Mouse (Mus musculus) CH12.LX (cell line): ENCODE data around the gene Dgkz. TPM values are rescaled to one million over a fixed set of nuclear protein-coding genes. Genes with fewer than 3 reads are reported as not detected.

ENCODE experiments used
- DNase-seq: peaks from one replicate; pipeline ENCODE4 v3.0.0-alpha.2; 2013; ENCODE audit errors: extremely low read depth
- H3K27ac ChIP-seq: 2 replicates; pipeline ENCODE4 v1.5.1; 2012; ENCODE audit warnings: low read depth, mild to moderate bottlenecking, control low read depth, moderate library complexity; ENCODE audit not compliant: insufficient read depth
- H3K27me3 ChIP-seq: replicated peaks from 2 replicates; pipeline ENCODE3; 2012; ENCODE audit warnings: inconsistent platforms
- H3K36me3 ChIP-seq, 2 experiments: replicated peaks in 1 of 2; 2 replicates each; pipeline versions ENCODE3 to v1.6.1; 2012; ENCODE audit warnings: inconsistent platforms in 1 of 2, low read length in 1 of 2, mild to moderate bottlenecking in 1 of 2, mixed read lengths in 1 of 2, moderate library complexity in 1 of 2; ENCODE audit not compliant: control insufficient read depth in 1 of 2, insufficient read depth in 1 of 2
- H3K4me1 ChIP-seq, 2 experiments: 2 replicates each; pipeline ENCODE4 v1.6.1; 2012; ENCODE audit warnings: inconsistent platforms in 1 of 2, moderate library complexity in 1 of 2; ENCODE audit not compliant: insufficient read depth in 2 of 2, control insufficient read depth in 1 of 2
- H3K4me2 ChIP-seq: 2 replicates; pipeline ENCODE4 v1.6.1; 2012; ENCODE audit warnings: low read depth, mild to moderate bottlenecking, control low read depth; ENCODE audit not compliant: poor library complexity, insufficient read depth, severe bottlenecking
- H3K4me3 ChIP-seq, 3 experiments: fragments of 150-350 bp in 1 of 3; sonication (generic) in 1 of 3; replicated peaks in 1 of 3; 2 replicates each; pipeline versions ENCODE3 to v1.5.1; 2011 to 2012; ENCODE audit warnings: low read depth in 2 of 3, low read length in 2 of 3, mild to moderate bottlenecking in 2 of 3, moderate library complexity in 2 of 3, control low read depth in 1 of 3, improper control_type of control experiment in 1 of 3, inconsistent platforms in 1 of 3, mixed read lengths in 1 of 3; ENCODE audit not compliant: poor library complexity in 1 of 3
- H3K79me2 ChIP-seq: replicated peaks from 2 replicates; pipeline ENCODE4 v1.6.1; 2012; ENCODE audit warnings: mild to moderate bottlenecking, moderate library complexity; ENCODE audit not compliant: control insufficient read depth, poor library complexity, insufficient read depth, severe bottlenecking; ENCODE audit errors: extremely low read depth
- H3K9ac ChIP-seq: 2 replicates; pipeline ENCODE4 v1.6.1; 2012; ENCODE audit warnings: low read depth, mild to moderate bottlenecking, control low read depth, moderate library complexity; ENCODE audit not compliant: insufficient read depth
- H3K9me3 ChIP-seq: replicated peaks from 2 replicates; pipeline ENCODE3; 2012; ENCODE audit warnings: low read length, inconsistent platforms, mixed read lengths
- CTCF ChIP-seq, 2 experiments: IDR thresholded peaks in 1 of 2; conservative IDR thresholded peaks in 1 of 2; 2 replicates each; pipeline ENCODE4 v1.5.1; 2011 to 2012; ENCODE audit warnings: low read depth in 2 of 2, low read length in 2 of 2, improper control_type of control experiment in 1 of 2, inconsistent platforms in 1 of 2, mild to moderate bottlenecking in 1 of 2, moderate library complexity in 1 of 2
- E2F4 ChIP-seq: IDR thresholded peaks from 2 replicates; pipeline ENCODE4 v1.6.1; 2011; ENCODE audit warnings: low read depth, low read length, improper control_type of control experiment; ENCODE audit not compliant: insufficient replicate concordance
- ELF1 ChIP-seq: IDR thresholded peaks from 2 replicates; pipeline ENCODE4 v1.6.1; 2014; ENCODE audit warnings: low read depth, mild to moderate bottlenecking, inconsistent platforms, low read length, improper control_type of control experiment
- EP300 ChIP-seq: IDR thresholded peaks from 2 replicates; pipeline ENCODE4 v1.6.1; 2011; ENCODE audit warnings: low read length, improper control_type of control experiment
- JUN ChIP-seq: IDR thresholded peaks from 2 replicates; pipeline ENCODE4 v1.6.1; 2011; ENCODE audit warnings: low read depth, mild to moderate bottlenecking, low read length, improper control_type of control experiment, moderate library complexity; ENCODE audit not compliant: insufficient read depth
- KAT2A ChIP-seq: IDR thresholded peaks from 2 replicates; pipeline ENCODE4 v1.6.1; 2012; ENCODE audit warnings: low read length, improper control_type of control experiment, inconsistent platforms; ENCODE audit not compliant: insufficient replicate concordance
- MAFK ChIP-seq: IDR thresholded peaks from 2 replicates; pipeline ENCODE4 v1.6.1; 2011; ENCODE audit warnings: low read length, improper control_type of control experiment; ENCODE audit not compliant: insufficient replicate concordance
- MEF2A ChIP-seq: IDR thresholded peaks from 2 replicates; pipeline ENCODE4 v1.6.1; 2014; ENCODE audit warnings: low read depth, mild to moderate bottlenecking, inconsistent platforms, low read length, improper control_type of control experiment, borderline replicate concordance
- PAX5 ChIP-seq: IDR thresholded peaks from 2 replicates; pipeline ENCODE4 v1.6.1; 2012; ENCODE audit warnings: low read length, inconsistent platforms, mixed read lengths
- POLR2A ChIP-seq: IDR thresholded peaks from 2 replicates; pipeline ENCODE4 v1.6.1; 2011; ENCODE audit warnings: low read depth, mild to moderate bottlenecking, improper control_type of control experiment, low read length
- POLR2AphosphoS2 ChIP-seq: IDR thresholded peaks from 2 replicates; pipeline ENCODE4 v1.6.1; 2011; ENCODE audit warnings: low read depth, low read length, improper control_type of control experiment
- RAD21 ChIP-seq: IDR thresholded peaks from 2 replicates; pipeline ENCODE4 v1.6.1; 2011; ENCODE audit warnings: low read depth, mild to moderate bottlenecking, low read length, improper control_type of control experiment, moderate library complexity
- SIN3A ChIP-seq: IDR thresholded peaks from 2 replicates; pipeline ENCODE4 v1.6.1; 2012; ENCODE audit warnings: low read length, improper control_type of control experiment, inconsistent platforms
- TBP ChIP-seq: conservative IDR thresholded peaks from 2 replicates; pipeline ENCODE4 v1.6.1; 2011; ENCODE audit warnings: low read depth, low read length, improper control_type of control experiment
- TCF12 ChIP-seq: IDR thresholded peaks from 2 replicates; pipeline ENCODE4 v1.6.1; 2014; ENCODE audit warnings: low read depth, mild to moderate bottlenecking, inconsistent platforms, low read length, improper control_type of control experiment
- USF1 ChIP-seq: IDR thresholded peaks from 2 replicates; pipeline ENCODE4 v1.6.1; 2014; ENCODE audit warnings: low read depth, mild to moderate bottlenecking, inconsistent platforms, low read length, improper control_type of control experiment
- USF2 ChIP-seq: conservative IDR thresholded peaks from 2 replicates; pipeline ENCODE4 v1.6.1; 2011; ENCODE audit warnings: low read depth, low read length, improper control_type of control experiment
- dilution Hi-C: fragments of 300-500 bp; cut with MboI; formaldehyde crosslinking; loops from 2 replicates; pipeline ENCODE4 v1.14.3; 2020; ENCODE audit warnings: low sequenced_read_pairs; ENCODE audit not compliant: extremely low pct_unique_long_range_greater_than_20kb, extremely low pct_ligation_motif_present
- in situ Hi-C: fragments of 300-500 bp; cut with MboI; formaldehyde crosslinking; loops from 3 replicates; pipeline ENCODE4 v1.14.3; 2019; ENCODE audit warnings: low sequenced_read_pairs, low pct_ligation_motif_present, low pct_unique_long_range_greater_than_20kb, mixed read lengths
- polyA plus RNA-seq: library from polyadenylated mRNA; unstranded; fragments of >175 nt; gene quantifications from 2 replicates; pipeline ENCODE4 v1.2.1, GENCODE M21; 2012; ENCODE audit warnings: low read depth; ENCODE audit not compliant: insufficient read length
- total RNA-seq, 2 experiments: library from RNA; depleted of rRNA; stranded (reverse); fragments of 300-350 nt in 1 of 2; fragments of >200 nt in 1 of 2; gene quantifications; 2 replicates each; pipeline ENCODE4 v1.2.3; 2012 to 2014

Gene Dgkz
- total and polyA plus RNA-seq, 3 experiments = 38.6 to 60.2 (median 50.4) TPM

GRCm38 (mm10) chr2:91955875-91956274 is 19.8 kb downstream of the Dgkz start:
- Histone ChIP-seq H3K36me3 (peaks cover 0 to 59% of the 10 kb centered on the region in 2 experiments), H3K9me3 (no peaks in the 10 kb centered on the region), H3K4me1 (peaks cover 2 to 72% of the 10 kb centered on the region in 2 experiments; a peak in 3 of 4 replicates), H3K4me2 (no peak overlapping the region), H3K27me3 (no peaks in the 10 kb centered on the region), H3K79me2 (peaks cover 5% of the 10 kb centered on the region; the same call in 1 of the 2 replicates), H3K27ac (no peak overlapping the region), H3K9ac (no peak overlapping the region), H3K4me3 (no peak overlapping the region)
- no peak for TF ChIP-seq MEF2A
- TF ChIP-seq SIN3A = no peak
- no peak for TF ChIP-seq USF2
- no peak for TF ChIP-seq TCF12
- TF ChIP-seq USF1 = no peak
- no peak for TF ChIP-seq MAFK
- TF ChIP-seq RAD21 = no peak
- TF ChIP-seq EP300 = no peak
- TF ChIP-seq TBP = no peak
- dilution Hi-C loops (no loop called here), in situ Hi-C loops (no loop called here)
- no peak for DNase-seq

- H3K27me3 ChIP-seq = no peaks in the 10 kb centered on the region
- TF ChIP-seq POLR2AphosphoS2 (no peak), POLR2A (no peak), CTCF (conservative IDR thresholded peaks at IDR 0.05 in 1 of 2, IDR thresholded peaks at IDR 0.05 in 1 of 2; ENCODE audit: low read depth in 2 of 2, low read length in 2 of 2) (no peak), JUN (no peak), ELF1 (no peak), SIN3A (no peak), E2F4 (no peak)
- H3K27ac ChIP-seq = no peak overlapping the region
- peaks cover 5 to 72% of the 10 kb centered on the region in 2 experiments; a peak in 3 of 4 replicates for H3K4me1 ChIP-seq
- H3K4me2 ChIP-seq = no peak overlapping the region
- no peak overlapping the region for H3K4me3 ChIP-seq
- no peaks in the 10 kb centered on the region for H3K9me3 ChIP-seq
- no peak for DNase-seq
- H3K79me2 ChIP-seq = peaks cover 3% of the 10 kb centered on the region; the same call in 1 of the 2 replicates
- peaks cover 0 to 53% of the 10 kb centered on the region in 2 experiments for H3K36me3 ChIP-seq
- in situ Hi-C loops = no loop called here
- no peak overlapping the region for H3K9ac ChIP-seq
- dilution Hi-C loops = no loop called here
These were observed 20.5 kb downstream of the Dgkz start for GRCm38 (mm10) chr2:91955121-91955591.

GRCm38 (mm10) chr2:91953825-91954224 is 21.8 kb downstream of the Dgkz start:
- H3K36me3 ChIP-seq = peaks cover 0 to 40% of the 10 kb centered on the region in 2 experiments
- DNase-seq = no peak
- no peak overlapping the region for H3K9ac ChIP-seq
- H3K27me3 ChIP-seq = no peaks in the 10 kb centered on the region
- H3K4me2 ChIP-seq = no peak overlapping the region
- TF ChIP-seq KAT2A (no peak), E2F4 (no peak), PAX5 (no peak), CTCF (conservative IDR thresholded peaks at IDR 0.05 in 1 of 2, IDR thresholded peaks at IDR 0.05 in 1 of 2; ENCODE audit: low read depth in 2 of 2, low read length in 2 of 2) (no peak), MAFK (no peak)
- no peaks in the 10 kb centered on the region for H3K9me3 ChIP-seq
- peaks cover 12% of the 10 kb centered on the region for H3K79me2 ChIP-seq
- no peak overlapping the region for H3K4me3 ChIP-seq
- no peak overlapping the region for H3K27ac ChIP-seq
- in situ Hi-C loops (no loop called here), dilution Hi-C loops (no loop called here)
- peaks cover 16 to 71% of the 10 kb centered on the region in 2 experiments for H3K4me1 ChIP-seq
